Mouse (Mus musculus) spleen, postnatal 4 days (tissue): ENCODE measurements around the gene Rlim.

Experiments used
- DNase-seq, 2 experiments: peaks; one replicate each; pipeline ENCODE4 v3.0.0; 2022; ENCODE audit warnings: low spot score in 2 of 2

Rlim gene

GRCm38 (mm10) chrX:103981169-103981689 is at the start of gene Rlim:
TSS of gene Rlim (minus strand) at chrX:103981284.
- peak; percentile 87 to 89 for DNase-seq

GRCm38 (mm10) chrX:104017196-104017595 is 36.1 kb upstream of the Rlim start:
- no peak for DNase-seq

GRCm38 (mm10) chrX:104015048-104015447 is 34.0 kb upstream of the Rlim start:
- DNase-seq, result no peak

- DNase-seq, result no peak
These were observed 32.3 kb upstream of the Rlim start for GRCm38 (mm10) chrX:104013318-104013811.

- no peak for DNase-seq
These were observed 13.7 kb upstream of the Rlim start for GRCm38 (mm10) chrX:103994741-103995140.

GRCm38 (mm10) chrX:103993864-103994263 is 12.8 kb upstream of the Rlim start:
- no peak for DNase-seq

- no peak for DNase-seq
These were observed 10.6 kb upstream of the Rlim start for GRCm38 (mm10) chrX:103991702-103992101.

- DNase-seq, result peak; percentile 12 to 65
These were observed 9.3 kb upstream of the Rlim start for GRCm38 (mm10) chrX:103990392-103990791.

- no peak for DNase-seq
These were observed 6.3 kb upstream of the Rlim start for GRCm38 (mm10) chrX:103987215-103987964.

GRCm38 (mm10) chrX:103986159-103986558 is 5.1 kb upstream of the Rlim start:
- no peak for DNase-seq

- no peak for DNase-seq
These were observed 3.9 kb upstream of the Rlim start for GRCm38 (mm10) chrX:103984992-103985391.

- no peak for DNase-seq
These were observed 722 bp upstream of the Rlim start for GRCm38 (mm10) chrX:103981806-103982205.

GRCm38 (mm10) chrX:103980590-103981168 is 405 bp downstream of the Rlim start:
- DNase-seq, result peak; percentile 34 to 77

- DNase-seq, result no peak
These were observed 1.0 kb downstream of the Rlim start for GRCm38 (mm10) chrX:103980036-103980435.

- DNase-seq, result no peak
These were observed 41.4 kb downstream of the Rlim start for GRCm38 (mm10) chrX:103939701-103940100.

GRCm38 (mm10) chrX:103937333-103937732 is 43.8 kb downstream of the Rlim start:
- no peak for DNase-seq

GRCm38 (mm10) chrX:103922436-103922835 is 58.6 kb downstream of the Rlim start:
- DNase-seq, result no peak

- no peak for DNase-seq
These were observed 62.1 kb downstream of the Rlim start for GRCm38 (mm10) chrX:103918954-103919353.

- DNase-seq, result peak; percentile 24 to 65
These were observed 66.3 kb downstream of the Rlim start for GRCm38 (mm10) chrX:103914790-103915189.
